Mouse (Mus musculus): ENCODE results near the gene Sfmbt2.

DNA sequence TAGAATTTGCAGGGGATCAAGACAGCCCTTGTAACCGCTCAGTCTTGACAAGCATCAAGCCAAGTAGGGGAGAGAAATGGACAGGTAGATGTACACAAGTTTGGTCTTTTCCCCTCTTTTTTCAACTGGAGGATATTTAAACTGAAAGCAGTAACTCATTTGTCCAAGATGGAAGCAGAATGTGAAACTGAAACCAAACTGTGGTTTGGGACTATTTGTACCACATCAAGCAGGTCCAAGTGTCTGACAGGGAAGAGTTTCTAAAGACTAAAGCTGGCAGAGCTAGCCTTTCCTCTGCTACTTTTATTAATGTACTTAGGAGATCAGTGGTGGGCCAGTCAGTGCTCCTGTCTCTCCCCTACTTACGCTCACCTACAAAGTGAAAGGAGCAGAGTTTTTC, 10.4 kb upstream of the Sfmbt2 start:
- TF ChIP-seq CTCF (IDR thresholded peaks at IDR 0.05; ENCODE audit: low read depth) (no peak), EP300 (IDR thresholded peaks at IDR 0.05; ENCODE audit: low read depth) (no peak)
